Mouse (Mus musculus): ENCODE results near the gene Tmem183a.

DNA sequence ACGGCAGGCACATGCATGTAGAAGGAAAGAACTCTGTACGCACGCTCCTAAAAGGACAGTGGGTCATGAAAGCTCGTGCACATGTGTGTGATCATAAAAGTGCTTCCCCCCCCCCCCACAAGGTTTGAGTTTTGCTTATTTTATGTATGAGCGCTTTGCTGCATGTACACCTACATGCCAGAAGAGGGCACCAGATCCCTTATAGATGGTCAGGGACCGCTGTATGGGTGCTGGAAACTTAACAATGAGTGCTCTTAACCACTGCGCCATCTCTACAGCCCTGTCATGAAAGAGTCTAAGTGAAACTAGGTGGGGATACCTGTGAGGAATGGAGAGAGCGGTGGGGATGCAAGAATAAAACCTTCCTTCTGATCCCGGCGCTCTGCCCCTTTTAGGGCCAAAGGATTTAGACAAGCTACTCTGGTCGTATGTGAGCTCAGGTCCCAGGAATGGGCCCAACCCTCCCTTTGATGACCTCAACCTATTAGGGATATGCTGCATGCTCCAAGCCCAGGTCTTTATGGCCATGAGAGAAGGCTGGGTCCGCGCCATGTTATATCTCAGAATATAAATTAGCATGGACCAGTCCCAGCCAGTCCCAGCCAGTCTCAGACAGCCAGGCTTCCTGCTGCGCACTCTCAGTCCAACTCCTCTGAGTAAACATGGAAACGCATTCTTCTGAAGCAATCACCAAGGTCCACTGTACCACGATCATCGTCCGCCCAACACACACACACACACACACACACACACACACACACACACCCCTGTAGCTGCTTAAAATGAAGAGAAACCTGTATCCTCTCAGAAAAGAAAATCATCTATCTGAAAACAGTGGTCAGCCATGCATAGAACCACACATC lies 21.8 kb downstream of the Tmem183a start:
- TF ChIP-seq FLI1 (IDR thresholded peaks at IDR 0.05; ENCODE audit: low read length): no peak
- TF ChIP-seq GATA1 (IDR thresholded peaks at IDR 0.05; ENCODE audit: borderline replicate concordance, low read length): no peak

Measured in megakaryocyte, embryonic 14.5 days (primary cell).